Mouse (Mus musculus) CD8-positive naive resting alpha-beta T cell, adult 2 months (primary cell): ENCODE data around the gene Rtp1.

Experiments used
- DNase-seq, 2 experiments: peaks; one replicate each; pipeline ENCODE4 v3.0.0; 2022; ENCODE audit warnings: low read depth in 2 of 2, low spot score in 2 of 2

Rtp1 gene

DNA sequence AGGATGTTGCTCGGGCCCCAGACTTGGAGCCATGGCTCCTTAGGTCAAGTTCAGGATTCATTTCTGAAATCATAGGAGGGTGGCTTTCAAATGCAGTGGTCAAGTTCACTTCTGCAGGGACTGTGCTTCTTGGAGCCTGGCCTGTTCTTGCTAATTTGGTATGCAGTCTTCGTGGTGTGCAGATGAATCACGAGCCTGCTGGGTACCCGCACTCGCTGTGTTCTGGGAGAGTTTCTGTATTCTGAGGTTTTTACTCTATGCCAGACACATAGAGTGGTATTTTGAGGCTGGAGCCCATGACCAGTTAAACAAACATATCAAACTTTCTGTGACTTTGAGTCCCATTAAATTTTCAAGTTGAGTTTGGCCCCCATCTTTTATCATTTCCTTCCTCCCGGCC lies 25.4 kb downstream of the Rtp1 start:
- DNase-seq: no peak

DNA sequence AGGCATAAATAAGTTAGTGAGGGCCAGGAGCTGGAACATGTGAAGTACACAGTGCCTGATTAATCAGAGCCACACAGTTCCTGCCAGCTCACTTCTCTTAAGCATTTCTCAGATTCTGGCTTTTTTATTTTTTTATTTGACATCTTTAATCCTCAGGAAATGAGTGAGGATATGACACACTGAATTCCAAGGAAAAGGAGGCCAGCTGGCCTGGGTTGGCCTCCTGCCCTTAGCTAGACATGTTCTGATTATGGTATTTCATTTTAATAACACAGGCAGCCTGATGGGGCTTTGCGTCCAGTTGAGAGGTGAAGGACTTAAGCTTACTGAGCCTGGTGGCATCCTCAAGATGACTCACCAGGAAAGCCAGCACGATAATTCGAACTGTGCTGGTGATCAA lies 27.6 kb downstream of the Rtp1 start:
- no peak for DNase-seq

DNA sequence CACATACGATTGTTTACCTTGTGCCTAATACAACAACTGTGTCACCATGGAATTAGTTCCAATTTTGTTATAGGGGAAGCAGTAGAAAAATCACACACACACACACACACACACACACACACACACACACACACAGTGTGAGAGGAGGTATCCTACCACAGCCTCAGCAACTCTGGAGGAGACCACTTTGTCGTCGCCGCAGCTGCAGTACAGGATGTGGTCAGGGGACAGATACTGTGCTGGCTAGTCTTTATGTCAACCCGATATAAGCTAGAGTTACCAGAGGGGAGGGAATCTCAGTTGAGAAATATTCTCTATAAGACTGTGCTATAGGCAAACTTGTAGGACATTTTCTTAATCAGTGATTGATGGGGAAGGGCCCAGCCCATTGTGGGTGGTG lies 28.4 kb downstream of the Rtp1 start:
- DNase-seq: peak; percentile 18 to 30

DNA sequence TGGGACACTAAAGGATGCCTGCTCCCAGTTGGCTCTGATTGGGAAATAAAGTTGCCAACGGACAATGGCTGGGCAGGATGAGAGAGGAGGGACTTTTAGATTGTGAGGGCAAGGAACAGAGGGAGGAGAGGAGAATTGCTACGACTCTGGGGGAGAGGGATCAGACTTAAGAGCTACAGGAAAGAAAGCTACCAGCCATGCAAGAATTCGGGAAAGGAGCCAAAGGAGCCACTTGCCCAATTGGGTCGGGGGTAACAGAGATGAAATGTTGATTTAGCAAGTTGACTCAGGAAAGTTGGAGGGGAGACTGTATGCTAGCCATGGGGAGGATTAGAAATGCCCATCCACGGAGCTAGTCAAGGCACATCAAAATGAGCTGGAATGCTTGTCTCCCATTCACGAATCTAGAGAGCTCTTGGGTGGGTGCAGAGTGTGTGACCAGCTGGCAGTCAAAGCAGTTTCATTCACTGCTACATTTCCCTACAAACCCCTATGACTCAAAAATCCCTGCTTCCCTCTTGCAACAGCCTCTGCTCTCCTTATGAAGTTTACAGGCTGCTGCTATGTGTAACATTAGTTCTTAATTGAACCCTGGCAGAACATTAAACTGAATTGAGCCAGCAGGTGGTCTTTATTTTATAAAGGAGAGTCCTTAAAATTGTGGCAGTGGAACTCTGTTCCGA lies 30.1 kb downstream of the Rtp1 start:
- DNase-seq: no peak

- no peak for DNase-seq
Observed at GRCm38 (mm10) chr16:23463671-23464347, 34.9 kb downstream of the Rtp1 start.

DNA sequence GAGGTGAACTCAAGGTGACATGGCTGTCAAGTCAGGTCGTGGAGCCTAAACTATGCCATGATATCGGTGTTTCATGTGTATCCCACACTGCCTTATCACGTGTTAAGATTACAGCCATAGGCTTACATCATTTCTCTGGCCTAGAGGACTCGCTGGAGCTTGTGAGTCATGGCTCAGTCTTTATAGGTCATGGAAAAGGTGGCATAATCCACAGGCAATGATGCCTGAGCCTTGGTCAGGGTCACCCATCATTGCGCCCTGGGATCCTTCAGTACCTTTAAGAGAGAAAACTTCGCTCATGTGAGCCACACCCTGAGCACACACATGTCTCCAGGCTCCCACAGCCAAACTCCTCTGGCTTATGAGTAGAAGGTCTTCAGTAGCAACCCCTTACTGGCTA lies 42.6 kb downstream of the Rtp1 start:
- DNase-seq: no peak

DNA sequence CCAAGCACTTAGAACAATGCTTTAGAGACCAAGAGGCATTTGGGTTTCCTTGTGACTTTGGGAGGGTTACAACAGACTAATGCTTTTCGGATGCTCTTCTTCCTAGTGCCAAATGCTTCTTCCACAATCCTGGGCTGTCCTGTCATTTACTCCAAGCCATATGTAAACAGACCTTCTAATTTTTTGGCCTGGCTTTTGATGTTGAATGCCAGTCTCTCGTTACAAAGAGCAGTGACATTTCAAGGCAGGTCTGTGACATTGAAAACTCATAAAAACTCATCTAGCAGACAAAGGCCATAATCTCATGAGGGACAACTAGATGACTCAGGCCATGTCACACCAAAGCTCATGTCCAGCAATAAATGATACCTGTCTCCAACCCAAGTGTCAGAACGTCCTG lies 43.1 kb downstream of the Rtp1 start:
- no peak for DNase-seq

- no peak for DNase-seq
Observed at GRCm38 (mm10) chr16:23475651-23476050, 46.7 kb downstream of the Rtp1 start.

DNA sequence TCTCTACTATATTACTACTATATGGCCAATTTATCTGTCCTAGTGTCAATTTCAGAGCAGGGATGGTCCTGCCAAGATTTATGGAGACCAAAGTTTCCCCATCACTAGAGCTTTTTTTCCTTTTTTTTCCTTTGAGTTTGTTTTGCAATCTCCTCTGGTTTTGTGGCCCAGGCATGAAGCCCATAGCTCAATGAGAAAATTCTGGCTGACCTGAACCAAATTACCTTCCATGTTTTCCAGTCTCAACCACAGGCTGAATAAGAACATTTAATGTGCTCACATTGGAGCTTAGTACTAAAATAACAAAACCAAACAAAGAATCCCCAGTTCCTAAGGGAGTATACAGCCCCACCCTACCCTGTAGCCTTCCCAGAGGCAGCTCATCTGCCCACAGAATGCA lies 47.7 kb downstream of the Rtp1 start:
- no peak for DNase-seq

- DNase-seq: no peak
Observed at GRCm38 (mm10) chr16:23479872-23480603, 51.1 kb downstream of the Rtp1 start.

GRCm38 (mm10) chr16:23482218-23482617 lies 53.3 kb downstream of the Rtp1 start:
- DNase-seq: no peak

- DNase-seq: no peak
Observed at GRCm38 (mm10) chr16:23482846-23483245, 53.9 kb downstream of the Rtp1 start.

- DNase-seq: no peak
Observed at GRCm38 (mm10) chr16:23483292-23483691, 54.4 kb downstream of the Rtp1 start.
